Mouse (Mus musculus) lung, postnatal 0 days (tissue): ENCODE data around the gene Grin1.

ENCODE experiments used
- CTCF ChIP-seq: IDR thresholded peaks from 2 replicates; pipeline ENCODE4 v1.5.1; 2016; ENCODE audit warnings: antibody characterized with exemption, mild to moderate bottlenecking
- EP300 ChIP-seq: IDR thresholded peaks from 2 replicates; pipeline ENCODE4 v1.6.1; 2016; ENCODE audit warnings: antibody characterized with exemption, mild to moderate bottlenecking, control low read depth

- no peak for TF ChIP-seq CTCF
- no peak for TF ChIP-seq EP300
These were observed 30.1 kb downstream of the Grin1 start for GRCm38 (mm10) chr2:25288734-25289345.
